Comparison of ENCODE assay signal across 8 mouse cellular contexts in genomic region chr4:41714276-41714675, GRCm38 (mm10). TPM values are rescaled to one million over a fixed set of nuclear protein-coding genes. Genes with fewer than 3 reads are reported as not detected.
A peak's percentile ranks its signal among the peaks of the same experiment; 100 is the strongest.
DNase-seq lines count a peak whose midpoint lies in the region; ATAC-seq lines count a peak whose summit lies in the region.

No protein-coding gene starts in this region.

- no peak for ATAC-seq in embryonic facial prominence, embryonic 11.5 days (replicated peaks; ENCODE audit: insufficient number of reproducible peaks, low FRiP score, low TSS enrichment, low read depth)
- no peak for ATAC-seq in heart, embryonic 13.5 days (ENCODE audit: extremely low read depth, insufficient number of reproducible peaks, low FRiP score, low TSS enrichment)
- no peak for ATAC-seq in kidney, embryonic 15.5 days (replicated peaks; ENCODE audit: low FRiP score)
- no peak for ATAC-seq in liver, embryonic 12.5 days
- ATAC-seq in monocyte, adult 5-6 weeks (replicated peaks; ENCODE audit: insufficient number of reproducible peaks, low FRiP score, low TSS enrichment, poor library complexity, severe bottlenecking) = 0 out of 2 replicates have a peak, but pooled peaks have one; percentile 32

- H3K4me3 ChIP-seq in embryonic facial prominence, embryonic 11.5 days (ENCODE audit: low read depth, low read length) = peak overlapping the region; percentile 79; the same call in 1 of the 2 replicates
- peak overlapping the region; percentile 85 for H3K4me3 ChIP-seq in heart, embryonic 13.5 days
- H3K4me3 ChIP-seq in kidney, embryonic 15.5 days (replicated peaks) = peak overlapping the region; percentile 73
- peak overlapping the region; percentile 89 for H3K4me3 ChIP-seq in liver, embryonic 12.5 days

- H3K36me3 ChIP-seq in embryonic facial prominence, embryonic 11.5 days (replicated peaks; ENCODE audit: control insufficient read depth, insufficient read depth, low read depth, low read length) = no peaks in the 10 kb centered on the region
- peaks cover 59% of the 10 kb centered on the region for H3K36me3 ChIP-seq in heart, embryonic 13.5 days
- peaks cover 55% of the 10 kb centered on the region for H3K36me3 ChIP-seq in kidney, embryonic 15.5 days
- H3K36me3 ChIP-seq in liver, embryonic 12.5 days = peaks cover 56% of the 10 kb centered on the region

- H3K27me3 ChIP-seq in embryonic facial prominence, embryonic 11.5 days (ENCODE audit: control insufficient read depth, insufficient read depth, low read length) = no peaks in the 10 kb centered on the region
- no peaks in the 10 kb centered on the region for H3K27me3 ChIP-seq in heart, embryonic 13.5 days (replicated peaks)
- H3K27me3 ChIP-seq in kidney, embryonic 15.5 days = no peaks in the 10 kb centered on the region
- no peaks in the 10 kb centered on the region for H3K27me3 ChIP-seq in liver, embryonic 12.5 days (replicated peaks)

- WGBS in embryonic facial prominence, embryonic 11.5 days = 13% methylated on average over 8 of the region's 8 CpGs
- 24% methylated on average over 8 of the region's 8 CpGs for whole genome bisulfite sequencing in heart, embryonic 13.5 days
- WGBS in kidney, embryonic 15.5 days = 16% methylated on average over 8 of the region's 8 CpGs
- WGBS in liver, embryonic 12.5 days (ENCODE audit: insufficient replicate concordance) = 24% methylated on average over 8 of the region's 8 CpGs

- H3K9ac ChIP-seq in embryonic facial prominence, embryonic 11.5 days (replicated peaks; ENCODE audit: low read length) = no peak overlapping the region
- H3K9ac ChIP-seq in heart, embryonic 13.5 days = peak overlapping the region; percentile 97; the same call in 1 of the 2 replicates
- H3K9ac ChIP-seq in kidney, embryonic 15.5 days = no peak overlapping the region
- H3K9ac ChIP-seq in liver, embryonic 12.5 days = no peak overlapping the region

- DNase-seq in CD4-positive, CD25-positive, alpha-beta regulatory T cell, adult 2 months (ENCODE audit: low read depth, low spot score) = peak; percentile 82
- peak; percentile 74 for DNase-seq in adrenal gland, postnatal 10 days
- peak; percentile 86 for DNase-seq in embryonic facial prominence, embryonic 11.5 days (ENCODE audit: low spot score)
- peak; percentile 60 for DNase-seq in thymus, postnatal 0 days (ENCODE audit: low spot score)

- H3K4me1 ChIP-seq in embryonic facial prominence, embryonic 11.5 days (ENCODE audit: control insufficient read depth, insufficient read depth, low read length) = peaks cover 11% of the 10 kb centered on the region; the same call in 1 of the 2 replicates
- peaks cover 27% of the 10 kb centered on the region for H3K4me1 ChIP-seq in heart, embryonic 13.5 days
- H3K4me1 ChIP-seq in kidney, embryonic 15.5 days = peaks cover 26% of the 10 kb centered on the region
- H3K4me1 ChIP-seq in liver, embryonic 12.5 days = peaks cover 27% of the 10 kb centered on the region

- no peak overlapping the region; the same call in 1 of the 2 replicates for H3K4me2 ChIP-seq in embryonic facial prominence, embryonic 11.5 days (ENCODE audit: low read depth, low read length)
- H3K4me2 ChIP-seq in heart, embryonic 13.5 days = peak overlapping the region; percentile 95
- peak overlapping the region; percentile 91 for H3K4me2 ChIP-seq in kidney, embryonic 15.5 days
- H3K4me2 ChIP-seq in liver, embryonic 12.5 days = peak overlapping the region; percentile 92

- H3K9me3 ChIP-seq in embryonic facial prominence, embryonic 11.5 days (replicated peaks; ENCODE audit: control insufficient read depth, low read length) = no peaks in the 10 kb centered on the region
- H3K9me3 ChIP-seq in heart, embryonic 13.5 days = no peaks in the 10 kb centered on the region
- H3K9me3 ChIP-seq in kidney, embryonic 15.5 days (replicated peaks) = no peaks in the 10 kb centered on the region
- H3K9me3 ChIP-seq in liver, embryonic 12.5 days (replicated peaks) = no peaks in the 10 kb centered on the region

- no peak overlapping the region for H3K27ac ChIP-seq in embryonic facial prominence, embryonic 11.5 days (replicated peaks; ENCODE audit: low read depth, low read length)
- no peak overlapping the region for H3K27ac ChIP-seq in heart, embryonic 13.5 days (replicated peaks)
- 0 out of 2 replicates have a peak overlapping the region, but pooled peaks have one; percentile 73 for H3K27ac ChIP-seq in kidney, embryonic 15.5 days
- no peak overlapping the region for H3K27ac ChIP-seq in liver, embryonic 12.5 days

RNA-seq across cellular contexts. Expression of gene Rpp25l, which starts 0.9 kb away (rescaled TPM):
- 10 to 100 TPM; 36.2 to 39.0 TPM for total RNA-seq in adrenal gland, postnatal 10 days (2021)
- 89.4 and 101 TPM in 2 replicates for polyA plus RNA-seq in embryonic facial prominence, embryonic 11.5 days (2014; fragmentation: Nextera tagmentation; extraction: Ambion mirVana)
- 45.1 and 50.4 TPM in 2 replicates for polyA plus RNA-seq in heart, embryonic 13.5 days (2015; fragmentation: Nextera tagmentation; extraction: Ambion mirVana)
- 76.2 and 83.6 TPM in 2 replicates for polyA plus RNA-seq in kidney, embryonic 15.5 days (2015; fragmentation: Nextera tagmentation; extraction: Ambion mirVana)
- polyA plus RNA-seq in liver, embryonic 12.5 days (2016; fragmentation: Nextera tagmentation; extraction: Ambion mirVana) = 39.1 and 44.9 TPM in 2 replicates
- 11.6 to 17.4 TPM (median 12.0 TPM) in 3 replicates for total RNA-seq in monocyte, adult 5-6 weeks (2017)
- polyA plus RNA-seq in thymus, postnatal 0 days (2015; fragmentation: Nextera tagmentation; extraction: Ambion mirVana) = 68.3 and 75.1 TPM in 2 replicates

RNA-seq across cellular contexts. Expression of gene Dctn3, which starts 8.7 kb away (rescaled TPM):
- total RNA-seq in adrenal gland, postnatal 10 days (2021) = 100 to 1,000 TPM; 100 to 104 TPM
- 119 and 128 TPM in 2 replicates for polyA plus RNA-seq in embryonic facial prominence, embryonic 11.5 days (2014; fragmentation: Nextera tagmentation; extraction: Ambion mirVana)
- polyA plus RNA-seq in heart, embryonic 13.5 days (2015; fragmentation: Nextera tagmentation; extraction: Ambion mirVana) = 128 and 139 TPM in 2 replicates
- polyA plus RNA-seq in kidney, embryonic 15.5 days (2015; fragmentation: Nextera tagmentation; extraction: Ambion mirVana) = 128 and 132 TPM in 2 replicates
- 89.7 and 92.2 TPM in 2 replicates for polyA plus RNA-seq in liver, embryonic 12.5 days (2016; fragmentation: Nextera tagmentation; extraction: Ambion mirVana)
- 122 to 157 TPM (median 150 TPM) in 3 replicates for total RNA-seq in monocyte, adult 5-6 weeks (2017)
- polyA plus RNA-seq in thymus, postnatal 0 days (2015; fragmentation: Nextera tagmentation; extraction: Ambion mirVana) = 180 and 181 TPM in 2 replicates

RNA-seq across cellular contexts. Expression of gene Il11ra1, which starts 14.5 kb away (rescaled TPM):
- 10 to 100 TPM; 61.0 to 68.2 TPM for total RNA-seq in adrenal gland, postnatal 10 days (2021)
- polyA plus RNA-seq in embryonic facial prominence, embryonic 11.5 days (2014; fragmentation: Nextera tagmentation; extraction: Ambion mirVana) = 199 and 201 TPM in 2 replicates
- polyA plus RNA-seq in heart, embryonic 13.5 days (2015; fragmentation: Nextera tagmentation; extraction: Ambion mirVana) = 137 and 146 TPM in 2 replicates
- 137 and 157 TPM in 2 replicates for polyA plus RNA-seq in kidney, embryonic 15.5 days (2015; fragmentation: Nextera tagmentation; extraction: Ambion mirVana)
- 39.7 and 43.0 TPM in 2 replicates for polyA plus RNA-seq in liver, embryonic 12.5 days (2016; fragmentation: Nextera tagmentation; extraction: Ambion mirVana)
- 25.4 to 27.9 TPM (median 27.7 TPM) in 3 replicates for total RNA-seq in monocyte, adult 5-6 weeks (2017)
- polyA plus RNA-seq in thymus, postnatal 0 days (2015; fragmentation: Nextera tagmentation; extraction: Ambion mirVana) = 35.8 and 39.3 TPM in 2 replicates

RNA-seq across cellular contexts. Expression of gene Arid3c, which starts 16.7 kb away (rescaled TPM):
- total RNA-seq in adrenal gland, postnatal 10 days (2021) = not detected
- 0.42 TPM in 1 of 2 replicates, not detected in the other for polyA plus RNA-seq in embryonic facial prominence, embryonic 11.5 days (2014; fragmentation: Nextera tagmentation; extraction: Ambion mirVana)
- not detected in 2 replicates for polyA plus RNA-seq in heart, embryonic 13.5 days (2015; fragmentation: Nextera tagmentation; extraction: Ambion mirVana)
- polyA plus RNA-seq in kidney, embryonic 15.5 days (2015; fragmentation: Nextera tagmentation; extraction: Ambion mirVana) = 0.12 and 0.17 TPM in 2 replicates
- polyA plus RNA-seq in liver, embryonic 12.5 days (2016; fragmentation: Nextera tagmentation; extraction: Ambion mirVana) = not detected in 2 replicates
- total RNA-seq in monocyte, adult 5-6 weeks (2017) = not detected in 3 replicates
- 0.06 TPM in 1 of 2 replicates, not detected in the other for polyA plus RNA-seq in thymus, postnatal 0 days (2015; fragmentation: Nextera tagmentation; extraction: Ambion mirVana)

RNA-seq across cellular contexts. Expression of gene Cntfr, which starts 17.4 kb away (rescaled TPM):
- total RNA-seq in adrenal gland, postnatal 10 days (2021) = 10 to 100 TPM; 53.0 to 67.0 TPM
- polyA plus RNA-seq in embryonic facial prominence, embryonic 11.5 days (2014; fragmentation: Nextera tagmentation; extraction: Ambion mirVana) = 8.8 and 9.8 TPM in 2 replicates
- polyA plus RNA-seq in heart, embryonic 13.5 days (2015; fragmentation: Nextera tagmentation; extraction: Ambion mirVana) = 2.5 and 3.9 TPM in 2 replicates
- polyA plus RNA-seq in kidney, embryonic 15.5 days (2015; fragmentation: Nextera tagmentation; extraction: Ambion mirVana) = 19.8 and 22.1 TPM in 2 replicates
- polyA plus RNA-seq in liver, embryonic 12.5 days (2016; fragmentation: Nextera tagmentation; extraction: Ambion mirVana) = 1.4 and 1.7 TPM in 2 replicates
- total RNA-seq in monocyte, adult 5-6 weeks (2017) = not detected in 3 replicates
- polyA plus RNA-seq in thymus, postnatal 0 days (2015; fragmentation: Nextera tagmentation; extraction: Ambion mirVana) = 0.26 and 0.43 TPM in 2 replicates
